Mouse (Mus musculus): ENCODE measurements around the gene Sprr2k. TPM values are rescaled to one million over a fixed set of nuclear protein-coding genes. Genes with fewer than 3 reads are reported as not detected.
"Not testable (repeated sequence)": the region's sequence is repeated elsewhere in the genome, so short reads cannot be mapped to it uniquely, and the experiment has no call there.

Gene Sprr2k
- polyA plus RNA-seq, 1 experiment from 2014 or later = not detected

DNA sequence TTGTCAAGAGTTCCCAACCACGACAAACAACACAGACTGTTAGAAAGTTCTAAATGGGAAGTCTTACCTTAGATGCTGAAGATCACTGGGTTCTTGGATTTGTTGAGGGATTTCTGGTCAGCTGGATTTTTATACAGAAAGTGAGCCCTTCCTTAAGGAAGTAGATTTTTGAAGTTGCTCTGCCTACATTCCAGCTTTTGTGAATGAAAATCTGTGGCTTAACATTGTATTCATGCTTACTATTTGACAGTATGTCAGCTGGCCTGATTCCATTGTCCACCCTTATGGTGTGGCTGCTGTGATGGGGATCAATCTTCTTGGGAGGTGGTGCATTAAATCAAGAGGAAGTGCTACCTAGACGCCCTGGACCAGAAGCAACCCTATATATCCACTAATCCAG is 26.2 kb downstream of the Sprr2k start, which contains the start of gene Sprr3:
Sprr3 (minus strand) TSS at position 101 of the 400 bp plus-strand sequence.
- no peak for DNase-seq (ENCODE audit: low spot score)
- Histone ChIP-seq H3K9ac (ENCODE audit: low read length) (no peak within 1 kb of the TSS), H3K27ac (ENCODE audit: low read depth, low read length) (no peak within 1 kb of the TSS), H3K36me3 (ENCODE audit: control insufficient read depth, insufficient read depth, low read length) (no peaks in the 10 kb centered on the region), H3K9me3 (ENCODE audit: control insufficient read depth, low read length) (no peaks in the 10 kb centered on the region), H3K27me3 (ENCODE audit: control insufficient read depth, insufficient read depth, low read length) (no peaks in the 10 kb centered on the region), H3K4me2 (ENCODE audit: low read depth) (no peak within 1 kb of the TSS), H3K4me3 (ENCODE audit: low read depth, low read length) (no peak within 1 kb of the TSS), H3K4me1 (ENCODE audit: control insufficient read depth, insufficient read depth, low read length) (no peaks in the 10 kb centered on the region)
- WGBS = 70% methylated on average over 2 of the region's 2 CpGs
- no peak for ATAC-seq (ENCODE audit: insufficient read depth, low FRiP score, low TSS enrichment)

DNA sequence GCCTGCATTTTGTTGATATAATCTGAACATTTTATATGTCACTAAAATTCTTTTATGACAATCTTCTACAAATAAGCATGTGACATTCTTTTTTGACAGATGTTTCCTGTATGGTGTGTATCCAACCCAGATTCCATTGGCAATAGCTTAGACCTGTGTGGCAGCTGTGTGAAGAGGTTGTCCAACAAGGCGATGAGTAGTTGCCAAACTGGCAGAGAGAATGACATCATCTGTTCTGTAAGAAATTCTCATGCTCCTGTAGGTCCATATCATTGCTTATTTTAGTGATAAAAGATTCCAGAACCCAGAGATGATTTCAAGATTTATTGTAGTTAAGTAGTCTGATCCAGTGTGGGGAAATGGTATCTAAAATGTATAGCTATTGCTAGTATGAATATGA is 34.2 kb downstream of the Sprr2k start:
- Histone ChIP-seq H3K9me3 (ENCODE audit: control insufficient read depth, low read length) (no peaks in the 10 kb centered on the region), H3K36me3 (ENCODE audit: control insufficient read depth, insufficient read depth, low read length) (no peaks in the 10 kb centered on the region), H3K4me3 (ENCODE audit: low read depth, low read length) (no peak overlapping the region), H3K4me1 (ENCODE audit: control insufficient read depth, insufficient read depth, low read length) (no peaks in the 10 kb centered on the region), H3K27me3 (ENCODE audit: control insufficient read depth, insufficient read depth, low read length) (no peaks in the 10 kb centered on the region), H3K9ac (ENCODE audit: low read length) (no peak overlapping the region), H3K4me2 (ENCODE audit: low read depth) (no peak overlapping the region), H3K27ac (ENCODE audit: low read depth, low read length) (no peak overlapping the region)
- 89% methylated on average over 1 of the region's 1 CpGs for WGBS
- DNase-seq (ENCODE audit: low spot score) (no peak), ATAC-seq (ENCODE audit: insufficient read depth, low FRiP score, low TSS enrichment) (no peak)

DNA sequence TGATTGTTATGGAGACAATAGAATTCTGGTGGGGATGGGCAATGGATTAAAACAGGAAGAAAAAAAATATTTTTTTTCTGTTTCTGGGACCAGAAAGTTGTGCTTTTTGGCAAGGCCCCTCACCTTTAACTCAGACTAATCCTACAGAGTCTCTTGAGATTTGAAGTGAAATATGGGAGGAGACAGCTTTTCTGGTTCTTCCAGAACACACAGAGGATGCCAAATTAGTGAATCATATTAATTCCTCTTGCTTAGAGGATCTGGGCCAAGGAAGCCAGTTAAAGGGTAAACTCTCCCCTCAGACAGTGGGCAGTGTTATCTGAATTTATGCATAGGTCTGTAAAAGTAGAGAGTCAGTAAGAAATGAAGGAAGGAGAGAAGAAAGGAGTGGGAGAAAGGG is 35.0 kb downstream of the Sprr2k start:
- H3K9me3 ChIP-seq (ENCODE audit: control insufficient read depth, low read length) = no peaks in the 10 kb centered on the region
- no peaks in the 10 kb centered on the region for H3K4me1 ChIP-seq (ENCODE audit: control insufficient read depth, insufficient read depth, low read length)
- ATAC-seq (ENCODE audit: insufficient read depth, low FRiP score, low TSS enrichment) = no peak
- H3K27me3 ChIP-seq (ENCODE audit: control insufficient read depth, insufficient read depth, low read length) = no peaks in the 10 kb centered on the region
- no peak overlapping the region for H3K27ac ChIP-seq (ENCODE audit: low read depth, low read length)
- no peak overlapping the region for H3K4me3 ChIP-seq (ENCODE audit: low read depth, low read length)
- H3K9ac ChIP-seq (ENCODE audit: low read length) = no peak overlapping the region
- no peak overlapping the region for H3K4me2 ChIP-seq (ENCODE audit: low read depth)
- no peaks in the 10 kb centered on the region for H3K36me3 ChIP-seq (ENCODE audit: control insufficient read depth, insufficient read depth, low read length)
- DNase-seq (ENCODE audit: low spot score) = no peak

DNA sequence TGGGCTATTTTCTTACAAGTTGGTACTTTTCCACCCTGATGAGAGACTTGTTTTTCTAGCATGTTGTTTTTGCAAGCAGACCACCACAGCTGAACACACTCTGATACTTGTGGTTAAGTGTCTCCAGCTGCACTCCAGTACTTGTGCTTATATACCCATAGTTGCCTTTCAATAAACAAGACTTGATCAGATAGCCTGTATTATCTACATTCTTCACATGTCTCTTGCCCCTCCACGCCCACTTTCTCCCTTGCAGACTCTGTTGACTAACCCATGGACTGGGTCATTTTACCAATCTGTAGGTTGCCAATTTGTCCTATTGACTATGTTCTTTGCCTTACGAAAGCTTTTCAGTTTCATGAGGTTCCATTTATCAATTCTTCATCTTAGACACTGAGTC is 37.7 kb downstream of the Sprr2k start:
- 85% methylated on average over 2 of the region's 2 CpGs for WGBS
- no peak for DNase-seq (ENCODE audit: low spot score)
- H3K36me3 ChIP-seq (ENCODE audit: control insufficient read depth, insufficient read depth, low read length) = no peaks in the 10 kb centered on the region
- H3K9ac ChIP-seq (ENCODE audit: low read length) = no peak overlapping the region
- H3K4me1 ChIP-seq (ENCODE audit: control insufficient read depth, insufficient read depth, low read length) = no peaks in the 10 kb centered on the region
- no peak for ATAC-seq (ENCODE audit: insufficient read depth, low FRiP score, low TSS enrichment)
- no peak overlapping the region for H3K4me3 ChIP-seq (ENCODE audit: low read depth, low read length)
- no peaks in the 10 kb centered on the region for H3K9me3 ChIP-seq (ENCODE audit: control insufficient read depth, low read length)
- H3K27me3 ChIP-seq (ENCODE audit: control insufficient read depth, insufficient read depth, low read length) = no peaks in the 10 kb centered on the region
- no peak overlapping the region for H3K27ac ChIP-seq (ENCODE audit: low read depth, low read length)
- no peak overlapping the region for H3K4me2 ChIP-seq (ENCODE audit: low read depth)

DNA sequence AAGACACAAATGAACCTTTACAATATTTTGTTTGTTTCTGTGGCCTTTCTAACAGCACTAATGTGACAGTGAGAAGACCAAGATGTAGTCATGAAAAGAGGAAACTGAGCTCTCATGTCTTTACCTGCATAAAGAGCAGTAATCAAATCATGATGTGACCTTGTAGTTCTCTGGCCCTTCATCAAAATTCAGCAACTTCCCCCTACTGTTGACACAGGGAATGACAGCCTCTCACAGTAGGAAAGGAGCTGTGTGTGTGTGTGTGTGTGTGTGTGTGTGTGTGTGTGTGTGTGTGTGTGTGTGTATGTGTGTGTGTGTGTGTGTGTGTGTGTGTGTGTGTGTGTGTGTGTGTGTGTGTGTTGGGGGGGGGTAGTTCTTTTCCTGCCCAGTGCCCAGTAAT is 48.9 kb downstream of the Sprr2k start:
- ATAC-seq (ENCODE audit: insufficient read depth, low FRiP score, low TSS enrichment); H3K4me1 ChIP-seq (ENCODE audit: control insufficient read depth, insufficient read depth, low read length); H3K36me3 ChIP-seq (ENCODE audit: control insufficient read depth, insufficient read depth, low read length); H3K9me3 ChIP-seq (ENCODE audit: control insufficient read depth, low read length); H3K27ac ChIP-seq (ENCODE audit: low read depth, low read length); H3K4me2 ChIP-seq (ENCODE audit: low read depth); DNase-seq (ENCODE audit: low spot score); H3K4me3 ChIP-seq (ENCODE audit: low read depth, low read length); H3K9ac ChIP-seq (ENCODE audit: low read length); H3K27me3 ChIP-seq (ENCODE audit: control insufficient read depth, insufficient read depth, low read length): not testable (repeated sequence)

Other genes with a start within 250 kb of the Sprr2k start
- gene Sprr2a1, start 216.8 kb upstream of the Sprr2k start, polyA plus RNA-seq (2014; fragmentation: Nextera tagmentation; extraction: Ambion mirVana) = not detected in 2 replicates
- gene Sprr2a2, start 216.7 kb upstream of the Sprr2k start, polyA plus RNA-seq (2014; fragmentation: Nextera tagmentation; extraction: Ambion mirVana) = 0.89 and 2.5 TPM in 2 replicates
- gene Sprr2a3, start 147.2 kb upstream of the Sprr2k start, polyA plus RNA-seq (2014; fragmentation: Nextera tagmentation; extraction: Ambion mirVana) = not detected in 2 replicates
- 0.54 TPM in 1 of 2 replicates, not detected in the other for gene Sprr2b, start 116.0 kb upstream of the Sprr2k start, polyA plus RNA-seq (2014; fragmentation: Nextera tagmentation; extraction: Ambion mirVana)
- not detected in 2 replicates for gene Sprr2d, start 93.4 kb upstream of the Sprr2k start, polyA plus RNA-seq (2014; fragmentation: Nextera tagmentation; extraction: Ambion mirVana)
- gene Sprr2e, start 80.4 kb upstream of the Sprr2k start, polyA plus RNA-seq (2014; fragmentation: Nextera tagmentation; extraction: Ambion mirVana) = not detected in 2 replicates
- not detected in 2 replicates for gene Sprr2f, start 67.4 kb upstream of the Sprr2k start, polyA plus RNA-seq (2014; fragmentation: Nextera tagmentation; extraction: Ambion mirVana)
- gene Sprr2h, start 46.9 kb upstream of the Sprr2k start, polyA plus RNA-seq (2014; fragmentation: Nextera tagmentation; extraction: Ambion mirVana) = not detected in 2 replicates
- gene Sprr2i, start 24.6 kb upstream of the Sprr2k start, polyA plus RNA-seq (2014; fragmentation: Nextera tagmentation; extraction: Ambion mirVana) = not detected in 2 replicates
- not detected in 2 replicates for gene Sprr2j-ps, start 14.5 kb upstream of the Sprr2k start, polyA plus RNA-seq (2014; fragmentation: Nextera tagmentation; extraction: Ambion mirVana)
- gene Gm9774, start 3.2 kb upstream of the Sprr2k start, polyA plus RNA-seq (2014; fragmentation: Nextera tagmentation; extraction: Ambion mirVana) = 4.9 and 8.9 TPM in 2 replicates
- not detected in 2 replicates for gene Sprr1b, start 6.2 kb downstream of the Sprr2k start, polyA plus RNA-seq (2014; fragmentation: Nextera tagmentation; extraction: Ambion mirVana)
- not detected in 2 replicates for gene Sprr3, start 26.1 kb downstream of the Sprr2k start, polyA plus RNA-seq (2014; fragmentation: Nextera tagmentation; extraction: Ambion mirVana)
- gene Sprr1a, start 53.3 kb downstream of the Sprr2k start, polyA plus RNA-seq (2014; fragmentation: Nextera tagmentation; extraction: Ambion mirVana) = not detected in 2 replicates
- gene Sprr4, start 67.9 kb downstream of the Sprr2k start, polyA plus RNA-seq (2014; fragmentation: Nextera tagmentation; extraction: Ambion mirVana) = not detected in 2 replicates
- not detected in 2 replicates for gene 2310046K23Rik, start 101.9 kb downstream of the Sprr2k start, polyA plus RNA-seq (2014; fragmentation: Nextera tagmentation; extraction: Ambion mirVana)
- not detected in 2 replicates for gene Ivl, start 141.2 kb downstream of the Sprr2k start, polyA plus RNA-seq (2014; fragmentation: Nextera tagmentation; extraction: Ambion mirVana)
- not detected in 2 replicates for gene Smcp, start 156.4 kb downstream of the Sprr2k start, polyA plus RNA-seq (2014; fragmentation: Nextera tagmentation; extraction: Ambion mirVana)
- not detected in 2 replicates for gene 2210017I01Rik, start 174.9 kb downstream of the Sprr2k start, polyA plus RNA-seq (2014; fragmentation: Nextera tagmentation; extraction: Ambion mirVana)
- gene Lce6a, start 189.1 kb downstream of the Sprr2k start, polyA plus RNA-seq (2014; fragmentation: Nextera tagmentation; extraction: Ambion mirVana) = not detected in 2 replicates
- not detected in 2 replicates for gene Lce1a1, start 215.7 kb downstream of the Sprr2k start, polyA plus RNA-seq (2014; fragmentation: Nextera tagmentation; extraction: Ambion mirVana)
- gene Lce1b, start 224.3 kb downstream of the Sprr2k start, polyA plus RNA-seq (2014; fragmentation: Nextera tagmentation; extraction: Ambion mirVana) = not detected in 2 replicates
- not detected in 2 replicates for gene Lce1a2, start 237.7 kb downstream of the Sprr2k start, polyA plus RNA-seq (2014; fragmentation: Nextera tagmentation; extraction: Ambion mirVana)
- not detected in 2 replicates for gene Lce1c, start 246.7 kb downstream of the Sprr2k start, polyA plus RNA-seq (2014; fragmentation: Nextera tagmentation; extraction: Ambion mirVana)